Mouse (Mus musculus) cerebellum, adult 11 months (tissue): Measurements from ENCODE around the gene Wee2.
A peak's percentile ranks its signal among the peaks of the same experiment; 100 is the strongest.

Experiments
- DNase-seq: peaks from one replicate; pipeline ENCODE4 v3.0.0; 2022

The Wee2 gene

DNA sequence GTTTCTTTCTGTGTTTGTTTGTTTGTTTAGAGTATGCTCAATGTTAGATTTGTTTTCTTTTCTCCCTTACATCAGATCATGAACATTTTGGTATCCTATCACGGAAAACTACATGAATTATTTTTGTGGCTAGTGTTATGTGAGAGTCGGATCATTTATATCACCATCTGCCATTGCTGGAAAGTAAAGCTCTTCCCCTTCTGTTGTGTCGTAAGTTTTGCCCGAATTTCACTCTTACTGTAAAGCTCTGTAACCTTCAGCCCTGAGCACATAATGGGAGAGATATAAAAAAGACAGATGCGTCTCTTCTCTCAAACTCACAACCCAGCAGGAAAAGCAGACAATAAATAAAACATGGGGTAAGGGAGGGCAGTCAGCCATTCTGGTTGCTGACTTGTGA lies at the start of gene Wee2:
Gene Wee2 (plus strand): TSS at position 153 of the 400 bp plus-strand sequence.
- DNase-seq, result no peak

- DNase-seq, result no peak
Observed at GRCm38 (mm10) chr6:40390975-40391374, 47.9 kb upstream of the Wee2 start.

- DNase-seq, result peak; percentile 72
Observed at GRCm38 (mm10) chr6:40393213-40393612, 45.7 kb upstream of the Wee2 start.

GRCm38 (mm10) chr6:40402031-40402430 lies 36.9 kb upstream of the Wee2 start:
- DNase-seq, result no peak

GRCm38 (mm10) chr6:40403640-40404285 lies 35.1 kb upstream of the Wee2 start:
- DNase-seq, result peak; percentile 89

GRCm38 (mm10) chr6:40411085-40411484 lies 27.8 kb upstream of the Wee2 start:
- DNase-seq, result no peak

GRCm38 (mm10) chr6:40413046-40413445 lies 25.8 kb upstream of the Wee2 start:
- DNase-seq, result peak; percentile 54

DNA sequence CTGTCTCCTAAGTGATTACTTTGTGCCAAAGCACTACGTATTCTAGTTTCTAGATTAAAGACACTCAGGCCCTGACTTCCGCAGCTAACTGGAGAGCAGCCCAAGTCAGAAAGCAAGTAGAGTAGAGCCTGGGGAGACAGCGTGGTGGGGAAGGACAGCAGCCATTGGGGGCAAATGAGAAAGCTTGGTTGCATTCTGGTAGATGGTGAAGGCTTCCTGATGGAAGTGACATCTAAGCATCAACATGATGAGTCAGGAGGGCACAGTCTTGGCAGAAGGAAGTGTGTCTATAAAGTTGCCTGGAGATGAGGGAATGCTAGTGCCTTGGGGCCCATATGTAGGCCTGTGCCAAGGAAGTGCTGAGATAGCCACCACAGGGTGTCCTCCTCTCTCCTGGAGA lies 25.3 kb upstream of the Wee2 start:
- DNase-seq, result no peak

DNA sequence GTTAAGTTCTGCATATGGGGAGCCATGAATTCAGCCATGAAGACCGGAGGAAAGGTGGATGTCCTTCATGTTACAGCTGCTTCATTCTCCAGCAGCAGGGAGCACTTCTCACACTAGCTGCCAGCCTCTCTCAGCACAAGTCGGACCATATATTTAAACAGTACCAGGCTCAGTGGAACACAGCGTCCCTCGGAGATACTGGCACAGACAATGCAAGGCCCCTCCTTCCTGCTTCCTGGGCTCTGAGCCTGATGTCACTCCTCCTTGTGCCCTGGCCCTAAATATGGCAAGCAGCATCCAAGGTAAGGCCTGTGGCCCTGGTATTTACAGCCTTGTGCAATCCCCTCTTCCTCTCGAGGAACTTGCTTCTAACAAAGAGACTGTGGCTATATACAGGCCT lies 23.1 kb upstream of the Wee2 start:
- no peak for DNase-seq

- no peak for DNase-seq
Observed at GRCm38 (mm10) chr6:40418386-40418785, 20.5 kb upstream of the Wee2 start.

DNA sequence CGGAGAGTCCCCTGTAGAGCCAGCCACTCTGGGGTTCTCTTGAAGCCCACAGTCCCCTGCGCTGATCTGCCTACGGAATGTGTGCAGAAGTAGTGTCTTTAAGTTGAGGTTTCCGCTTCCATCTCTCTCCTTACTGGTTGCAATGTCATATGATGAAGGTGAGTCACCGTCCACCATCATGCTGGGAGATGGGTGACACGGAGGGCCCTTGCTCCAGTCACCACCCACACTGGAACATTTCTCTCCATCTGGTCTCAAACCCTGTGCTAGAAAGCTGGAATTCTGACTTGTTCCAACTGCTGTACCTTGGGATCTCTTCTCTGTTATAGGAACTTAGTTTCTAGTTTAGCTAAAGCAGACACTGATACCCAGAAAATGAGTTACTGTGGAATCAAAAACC lies 17.8 kb upstream of the Wee2 start:
- DNase-seq, result no peak

GRCm38 (mm10) chr6:40423013-40423412 lies 15.9 kb upstream of the Wee2 start:
- DNase-seq, result no peak

GRCm38 (mm10) chr6:40423774-40424173 lies 15.1 kb upstream of the Wee2 start:
- peak; percentile 55 for DNase-seq

DNA sequence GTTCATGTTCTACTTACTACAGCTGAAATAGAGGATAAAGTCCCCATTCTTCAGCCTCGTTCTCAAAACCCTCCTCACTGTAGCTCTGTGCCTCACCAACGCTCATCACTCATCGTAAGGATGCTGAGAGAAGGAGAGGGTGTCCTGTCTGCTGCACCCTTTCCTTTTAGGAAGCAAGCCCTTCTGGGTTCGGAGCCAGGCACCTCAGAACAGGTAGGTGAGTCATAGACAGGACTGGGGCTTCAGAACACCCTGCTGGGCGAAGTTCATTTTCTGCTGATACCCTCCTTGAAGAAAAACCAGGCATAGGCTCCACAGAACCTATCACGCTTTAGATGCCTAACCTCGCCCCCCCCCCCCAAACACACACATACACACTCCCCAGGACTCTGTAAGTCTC lies 11.4 kb upstream of the Wee2 start:
- no peak for DNase-seq

GRCm38 (mm10) chr6:40428696-40429095 lies 10.2 kb upstream of the Wee2 start:
- no peak for DNase-seq

GRCm38 (mm10) chr6:40429521-40429931 lies 9.4 kb upstream of the Wee2 start:
- peak; percentile 68 for DNase-seq

- no peak for DNase-seq
Observed at GRCm38 (mm10) chr6:40430251-40430650, 8.6 kb upstream of the Wee2 start.

GRCm38 (mm10) chr6:40430878-40431277 lies 8.0 kb upstream of the Wee2 start:
- DNase-seq, result peak; percentile 57

- peak; percentile 85 for DNase-seq
Observed at GRCm38 (mm10) chr6:40431356-40431755, 7.5 kb upstream of the Wee2 start.

DNA sequence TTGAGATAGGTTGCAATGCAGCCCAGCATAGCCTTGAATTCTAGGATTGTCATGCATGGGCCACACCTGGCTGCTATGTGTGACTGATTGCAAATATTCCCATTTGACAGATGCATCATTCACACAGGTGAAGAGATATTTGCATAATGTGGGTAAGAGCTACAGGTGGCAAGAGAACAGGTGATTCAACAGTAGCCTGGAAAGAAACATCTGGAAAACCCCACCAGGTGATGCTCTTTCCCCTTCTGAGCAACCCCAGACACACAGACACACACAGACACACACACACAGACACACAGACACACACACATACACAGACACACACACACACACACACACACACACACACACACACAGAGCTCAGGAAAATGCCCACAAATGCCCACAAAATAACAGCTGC lies 7.1 kb upstream of the Wee2 start:
- no peak for DNase-seq

- DNase-seq, result peak; percentile 83
Observed at GRCm38 (mm10) chr6:40432346-40433275, 6.3 kb upstream of the Wee2 start.

GRCm38 (mm10) chr6:40434697-40435096 lies 4.2 kb upstream of the Wee2 start:
- no peak for DNase-seq

GRCm38 (mm10) chr6:40435151-40436046 lies 3.5 kb upstream of the Wee2 start:
- peak; percentile 63 for DNase-seq
